In the genomic region with DNA sequence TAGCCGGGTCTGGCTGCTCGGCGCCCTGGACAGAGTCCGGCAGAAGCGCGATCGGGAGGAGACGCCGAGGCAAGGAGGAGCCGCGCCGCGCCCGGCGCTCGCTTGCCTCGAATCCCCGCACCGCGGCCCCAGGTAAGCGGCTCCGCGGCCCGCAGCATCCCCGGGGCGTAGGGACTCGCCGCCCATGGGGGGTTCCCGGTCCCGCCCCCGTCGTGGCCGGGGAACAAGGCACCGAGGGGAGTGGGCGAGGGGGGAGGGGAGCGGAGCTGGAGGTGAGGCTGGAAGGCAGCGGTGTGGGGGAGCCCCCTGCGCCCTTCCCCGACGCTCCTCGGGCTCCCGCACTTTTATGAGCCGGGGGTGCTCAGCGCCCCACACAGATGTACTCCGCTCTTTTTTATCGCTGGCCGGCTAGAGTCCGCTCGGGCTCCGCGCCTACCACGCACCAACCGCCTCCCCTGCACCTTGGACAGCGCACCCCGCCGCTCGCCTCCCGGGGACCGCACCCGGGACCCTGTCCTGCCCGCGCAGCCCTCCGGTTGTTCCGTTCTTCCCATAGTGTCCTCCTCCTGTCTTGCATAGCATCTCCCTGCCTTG, we compare ENCODE assay signal across 8 mouse cellular contexts. TPM values are rescaled to one million over a fixed set of nuclear protein-coding genes. Genes with fewer than 3 reads are reported as not detected.
A peak's percentile ranks its signal among the peaks of the same experiment; 100 is the strongest.
DNase-seq lines count a peak whose midpoint lies in the region; ATAC-seq and TF ChIP-seq lines count a peak whose summit lies in the region.

No protein-coding gene starts in this region.

- TF ChIP-seq POLR2A in small intestine, adult 2 months (IDR thresholded peaks at IDR 0.05; ENCODE audit: low read depth, low read length) = no peak

- H3K9ac ChIP-seq in heart, postnatal 0 days (replicated peaks; ENCODE audit: low read depth, low read length) = peak overlapping the region; percentile 34; the same call in 1 of the 2 replicates
- no peak overlapping the region for H3K9ac ChIP-seq in liver, embryonic 12.5 days

- H3K4me1 ChIP-seq in heart, embryonic 10.5 days = peaks cover 21% of the 10 kb centered on the region
- H3K4me1 ChIP-seq in heart, postnatal 0 days (ENCODE audit: control insufficient read depth, insufficient read depth) = peaks cover 5% of the 10 kb centered on the region; the same call in 1 of the 2 replicates
- H3K4me1 ChIP-seq in liver, embryonic 12.5 days = no peaks in the 10 kb centered on the region
- no peaks in the 10 kb centered on the region; the same call in 1 of the 2 replicates for H3K4me1 ChIP-seq in small intestine, adult 2 months (ENCODE audit: control insufficient read depth, insufficient read depth, insufficient read length, low read length)

- H3K27me3 ChIP-seq in heart, embryonic 10.5 days (ENCODE audit: insufficient read depth, poor library complexity, severe bottlenecking) = peaks cover 38% of the 10 kb centered on the region; the same call in 1 of the 2 replicates
- H3K27me3 ChIP-seq in heart, postnatal 0 days (ENCODE audit: control insufficient read depth, insufficient read depth, low read length) = peaks cover 39% of the 10 kb centered on the region
- H3K27me3 ChIP-seq in liver, embryonic 12.5 days (replicated peaks) = peaks cover 50% of the 10 kb centered on the region
- peaks cover 19% of the 10 kb centered on the region for H3K27me3 ChIP-seq in small intestine, adult 2 months (ENCODE audit: control insufficient read depth, insufficient read depth, low read length)

- no peaks in the 10 kb centered on the region for H3K36me3 ChIP-seq in heart, embryonic 10.5 days
- H3K36me3 ChIP-seq in heart, postnatal 0 days (replicated peaks; ENCODE audit: control insufficient read depth, insufficient read depth, low read length) = no peaks in the 10 kb centered on the region
- H3K36me3 ChIP-seq in liver, embryonic 12.5 days = no peaks in the 10 kb centered on the region
- H3K36me3 ChIP-seq in small intestine, adult 2 months (ENCODE audit: control insufficient read depth, insufficient read depth, low read length) = no peaks in the 10 kb centered on the region

- H3K4me3 ChIP-seq in heart, embryonic 10.5 days = peak overlapping the region; percentile 91
- H3K4me3 ChIP-seq in heart, postnatal 0 days (ENCODE audit: low read depth, low read length) = peak overlapping the region; percentile 56
- H3K4me3 ChIP-seq in liver, embryonic 12.5 days = peak overlapping the region; percentile 55
- peak overlapping the region; percentile 66 for H3K4me3 ChIP-seq in small intestine, adult 2 months (ENCODE audit: low read depth, low read length)

- no peaks in the 10 kb centered on the region for H3K9me3 ChIP-seq in heart, embryonic 10.5 days
- no peaks in the 10 kb centered on the region for H3K9me3 ChIP-seq in heart, postnatal 0 days (replicated peaks; ENCODE audit: control insufficient read depth, low read length)
- H3K9me3 ChIP-seq in liver, embryonic 12.5 days (replicated peaks) = no peaks in the 10 kb centered on the region

- WGBS in heart, embryonic 10.5 days = under 1% methylated on average over 63 of the region's 64 CpGs
- under 1% methylated on average over 44 of the region's 64 CpGs for WGBS in heart, postnatal 0 days
- WGBS in liver, embryonic 12.5 days (ENCODE audit: insufficient replicate concordance) = 1% methylated on average over 62 of the region's 64 CpGs
- WGBS in small intestine, adult 2 months = 2% methylated on average over 63 of the region's 64 CpGs

- peak; percentile 77 for DNase-seq in heart, embryonic 10.5 days (ENCODE audit: low spot score)
- DNase-seq in heart, adult 11 months = no peak
- peak; percentile 23 for DNase-seq in urinary bladder, adult 2 months (ENCODE audit: low spot score)
- no peak for DNase-seq in urinary bladder, adult 18-20 months (ENCODE audit: low spot score in 2 of 2)
- peak; percentile 27 for DNase-seq in heart, postnatal 0 days (ENCODE audit: low spot score)
- no peak for DNase-seq in spleen, adult 18-20 months

- peak overlapping the region; percentile 96 for H3K4me2 ChIP-seq in heart, postnatal 0 days (ENCODE audit: low read depth, low read length)
- H3K4me2 ChIP-seq in liver, embryonic 12.5 days = peak overlapping the region; percentile 74

- TF ChIP-seq EP300 in heart, postnatal 0 days (IDR thresholded peaks at IDR 0.05; ENCODE audit: low read depth) = no peak

- peak; percentile 59 for ATAC-seq in heart, postnatal 0 days (ENCODE audit: insufficient read depth, low read depth)
- no peak for ATAC-seq in liver, embryonic 12.5 days

- H3K27ac ChIP-seq in heart, embryonic 10.5 days = peak overlapping the region; percentile 83
- no peak overlapping the region for H3K27ac ChIP-seq in heart, postnatal 0 days (ENCODE audit: low read depth)
- no peak overlapping the region for H3K27ac ChIP-seq in liver, embryonic 12.5 days
- H3K27ac ChIP-seq in small intestine, adult 2 months (ENCODE audit: insufficient read depth, low read depth, low read length) = no peak overlapping the region

- no peak for TF ChIP-seq CTCF in heart, postnatal 0 days (IDR thresholded peaks at IDR 0.05; ENCODE audit: low read depth)
- TF ChIP-seq CTCF in small intestine, adult 2 months (IDR thresholded peaks at IDR 0.05; ENCODE audit: extremely low read depth, insufficient read length, insufficient replicate concordance, low read depth, low read length) = no peak

RNA-seq across cellular contexts. Expression of gene Enox1, which starts 0.4 kb away (rescaled TPM):
- 4.4 and 5.8 TPM in 2 replicates for polyA plus RNA-seq in heart, embryonic 10.5 days (2016; fragmentation: Nextera tagmentation; extraction: Ambion mirVana)
- 1.6 and 1.8 TPM in 2 replicates for polyA plus RNA-seq in urinary bladder, adult 2 months (2012; rRNA removed)
- total RNA-seq in heart, postnatal 0 days (2014; rRNA removed; ENCODE audit: low replicate concordance) = 1.7 and 2.6 TPM in 2 replicates
- polyA plus RNA-seq in heart, postnatal 0 days (2015; fragmentation: Nextera tagmentation; extraction: Ambion mirVana) = 0.78 and 0.83 TPM in 2 replicates
- polyA plus RNA-seq in liver, embryonic 12.5 days (2016; fragmentation: Nextera tagmentation; extraction: Ambion mirVana) = 0.50 and 0.58 TPM in 2 replicates
- polyA plus RNA-seq in small intestine, adult 2 months (2012; rRNA removed) = 0.27 and 0.30 TPM in 2 replicates

Comparison
In these comparisons a context has a peak if more than half of its experiments do, and no peak if none do; other contexts are left out.
1. DNase-seq: peak in heart, embryonic 10.5 days (single experiment), urinary bladder, adult 2 months (single experiment) and heart, postnatal 0 days (single experiment); none in heart, adult 11 months (single experiment), urinary bladder, adult 18-20 months (0 of 2) and spleen, adult 18-20 months (0 of 2).
2. Peak in every context shown above with its lines, with median percentiles within 50 percentile points of each other: H3K4me3 ChIP-seq.